Mouse (Mus musculus) limb, embryonic 13.5 days (tissue): ENCODE measurements around the gene Il22. TPM values are rescaled to one million over a fixed set of nuclear protein-coding genes. Genes with fewer than 3 reads are reported as not detected.
"Not testable (repeated sequence)": the region's sequence is repeated elsewhere in the genome, so short reads cannot be mapped to it uniquely, and the experiment has no call there.

ENCODE experiments used
- ATAC-seq: fragments of 200-750 bp; cut with Nextera tagmentation; 2 replicates; pipeline ENCODE4 v1.8.0; 2017; ENCODE audit warnings: low read depth, moderate number of reproducible peaks, moderate TSS enrichment; ENCODE audit not compliant: low FRiP score
- H3K27ac ChIP-seq: fragments of 300-500 bp; sonication (generic); 2 replicates; pipeline ENCODE4 v1.5.1; 2015; ENCODE audit warnings: inconsistent platforms, mild to moderate bottlenecking, moderate library complexity
- H3K27me3 ChIP-seq: fragments of 300-500 bp; sonication (generic); 2 replicates; pipeline ENCODE4 v1.6.1; 2015; ENCODE audit warnings: mild to moderate bottlenecking, inconsistent platforms
- H3K36me3 ChIP-seq: fragments of 300-500 bp; sonication (generic); 2 replicates; pipeline ENCODE4 v1.6.1; 2015; ENCODE audit warnings: inconsistent platforms, mild to moderate bottlenecking, moderate library complexity
- H3K4me1 ChIP-seq: fragments of 300-500 bp; sonication (generic); 2 replicates; pipeline ENCODE4 v1.6.1; 2015; ENCODE audit warnings: inconsistent platforms
- H3K4me2 ChIP-seq: fragments of 300-500 bp; sonication (generic); replicated peaks from 2 replicates; pipeline ENCODE4 v1.6.1; 2015; ENCODE audit warnings: inconsistent platforms, mild to moderate bottlenecking, moderate library complexity
- H3K4me3 ChIP-seq: fragments of 300-500 bp; sonication (generic); 2 replicates; pipeline ENCODE4 v1.5.1; 2015; ENCODE audit warnings: moderate library complexity, mild to moderate bottlenecking, inconsistent platforms
- H3K9ac ChIP-seq: fragments of 300-500 bp; sonication (generic); 2 replicates; pipeline ENCODE4 v1.6.1; 2015; ENCODE audit warnings: mild to moderate bottlenecking, inconsistent platforms
- H3K9me3 ChIP-seq: fragments of 300-500 bp; sonication (generic); 2 replicates; pipeline ENCODE4 v1.6.1; 2016; ENCODE audit warnings: inconsistent platforms
- WGBS: fragments of 180-500 bp; shearing (Covaris S2); methylation state at CpG from one replicate; pipeline ENCODE4 v1.1.7; 2015; 5-methylcytosine and 5-hydroxymethylcytosine counted together
- polyA plus RNA-seq: library from polyadenylated mRNA; unstranded; fragments of >200 nt; fragmentation: Nextera tagmentation; extraction: Ambion mirVana; gene quantifications from 2 replicates; pipeline ENCODE4 v1.2.1, GENCODE M21; 2015

The Il22 gene
- polyA plus RNA-seq, result not detected in 2 replicates

GRCm38 (mm10) chr10:118204642-118205041 is at the start of gene Il22:
TSS of gene Il22 (plus strand) at chr10:118204942.
- H3K9ac ChIP-seq, result no peak within 1 kb of the TSS
- no peak within 1 kb of the TSS for H3K4me3 ChIP-seq
- no peak within 1 kb of the TSS for H3K27ac ChIP-seq
- H3K27me3 ChIP-seq, result no peaks in the 10 kb centered on the region
- H3K4me1 ChIP-seq, result no peaks in the 10 kb centered on the region
- no peak within 1 kb of the TSS for H3K4me2 ChIP-seq
- no peaks in the 10 kb centered on the region for H3K9me3 ChIP-seq
- WGBS, result 97% methylated on average over 4 of the region's 4 CpGs
- ATAC-seq, result no peak
- H3K36me3 ChIP-seq, result no peaks in the 10 kb centered on the region

GRCm38 (mm10) chr10:118155932-118156331 is 48.8 kb upstream of the Il22 start:
- Histone ChIP-seq H3K27ac (no peak overlapping the region), H3K4me1 (no peaks in the 10 kb centered on the region), H3K36me3 (peaks cover 68% of the 10 kb centered on the region), H3K27me3 (no peaks in the 10 kb centered on the region), H3K4me2 (no peak overlapping the region), H3K9me3 (no peaks in the 10 kb centered on the region), H3K4me3 (no peak overlapping the region), H3K9ac (no peak overlapping the region)
- ATAC-seq, result no peak

- no peaks in the 10 kb centered on the region for H3K9me3 ChIP-seq
- no peak overlapping the region for H3K27ac ChIP-seq
- WGBS, result 91% methylated on average over 2 of the region's 2 CpGs
- no peak overlapping the region for H3K4me2 ChIP-seq
- no peak for ATAC-seq
- peaks cover 79% of the 10 kb centered on the region for H3K36me3 ChIP-seq
- no peak overlapping the region for H3K4me3 ChIP-seq
- no peaks in the 10 kb centered on the region for H3K27me3 ChIP-seq
- H3K4me1 ChIP-seq, result no peaks in the 10 kb centered on the region
- H3K9ac ChIP-seq, result no peak overlapping the region
These were observed 43.6 kb upstream of the Il22 start for GRCm38 (mm10) chr10:118161131-118161530.

- Histone ChIP-seq H3K4me3 (no peak overlapping the region), H3K36me3 (peaks cover 46% of the 10 kb centered on the region), H3K4me2 (no peak overlapping the region), H3K27me3 (no peaks in the 10 kb centered on the region), H3K9ac (no peak overlapping the region), H3K27ac (no peak overlapping the region), H3K9me3 (no peaks in the 10 kb centered on the region), H3K4me1 (no peaks in the 10 kb centered on the region)
- WGBS, result 64% methylated on average over 12 of the region's 12 CpGs
- ATAC-seq, result no peak
These were observed 35.5 kb upstream of the Il22 start for GRCm38 (mm10) chr10:118169212-118169611.

- no peaks in the 10 kb centered on the region for H3K4me1 ChIP-seq
- no peak overlapping the region for H3K9ac ChIP-seq
- 67% methylated on average over 8 of the region's 8 CpGs for WGBS
- no peak for ATAC-seq
- H3K36me3 ChIP-seq, result peaks cover 17% of the 10 kb centered on the region
- H3K27ac ChIP-seq, result no peak overlapping the region
- H3K4me3 ChIP-seq, result no peak overlapping the region
- no peaks in the 10 kb centered on the region for H3K9me3 ChIP-seq
- H3K27me3 ChIP-seq, result no peaks in the 10 kb centered on the region
- H3K4me2 ChIP-seq, result no peak overlapping the region
These were observed 32.3 kb upstream of the Il22 start for GRCm38 (mm10) chr10:118172416-118172815.

- Histone ChIP-seq H3K9ac (no peak overlapping the region), H3K4me3 (no peak overlapping the region), H3K27ac (no peak overlapping the region), H3K4me1 (no peaks in the 10 kb centered on the region), H3K27me3 (no peaks in the 10 kb centered on the region), H3K9me3 (no peaks in the 10 kb centered on the region), H3K4me2 (no peak overlapping the region), H3K36me3 (peaks cover 13% of the 10 kb centered on the region)
- WGBS, result 89% methylated on average over 3 of the region's 3 CpGs
- ATAC-seq, result no peak
These were observed 31.9 kb upstream of the Il22 start for GRCm38 (mm10) chr10:118172876-118173275.

- H3K9ac ChIP-seq, ATAC-seq: not testable (repeated sequence)
- 82% methylated on average over 4 of the region's 4 CpGs for WGBS
These were observed 29.2 kb upstream of the Il22 start for GRCm38 (mm10) chr10:118175542-118175941.

GRCm38 (mm10) chr10:118178735-118179151 is 26.0 kb upstream of the Il22 start:
- Histone ChIP-seq H3K36me3 (no peaks in the 10 kb centered on the region), H3K9ac (no peak overlapping the region), H3K4me1 (no peaks in the 10 kb centered on the region), H3K27me3 (no peaks in the 10 kb centered on the region), H3K4me3 (no peak overlapping the region), H3K4me2 (no peak overlapping the region), H3K27ac (no peak overlapping the region), H3K9me3 (no peaks in the 10 kb centered on the region)
- WGBS, result 83% methylated on average over 10 of the region's 10 CpGs
- no peak for ATAC-seq

More at GRCm38 (mm10) chr10:118175542-118175941, 29.2 kb upstream of the Il22 start:
- H3K4me1 ChIP-seq, H3K27ac ChIP-seq, H3K27me3 ChIP-seq, H3K4me2 ChIP-seq, H3K4me3 ChIP-seq, H3K9me3 ChIP-seq, H3K36me3 ChIP-seq: not testable (repeated sequence)

- Histone ChIP-seq H3K9ac (no peak overlapping the region), H3K27ac (no peak overlapping the region), H3K27me3 (no peaks in the 10 kb centered on the region), H3K36me3 (no peaks in the 10 kb centered on the region), H3K4me3 (no peak overlapping the region), H3K4me1 (no peaks in the 10 kb centered on the region), H3K9me3 (no peaks in the 10 kb centered on the region), H3K4me2 (no peak overlapping the region)
- 88% methylated on average over 11 of the region's 11 CpGs for WGBS
- ATAC-seq, result no peak
These were observed 25.5 kb upstream of the Il22 start for GRCm38 (mm10) chr10:118179265-118179664.

GRCm38 (mm10) chr10:118195150-118195549 is 9.6 kb upstream of the Il22 start:
- H3K9ac ChIP-seq, ATAC-seq, H3K27me3 ChIP-seq, H3K4me1 ChIP-seq, H3K4me3 ChIP-seq, H3K4me2 ChIP-seq, H3K36me3 ChIP-seq, H3K9me3 ChIP-seq, H3K27ac ChIP-seq: not testable (repeated sequence)
- WGBS, result 29% methylated on average over 3 of the region's 3 CpGs

- not testable (repeated sequence) for H3K4me3 ChIP-seq, H3K36me3 ChIP-seq, H3K9ac ChIP-seq, H3K9me3 ChIP-seq, H3K4me2 ChIP-seq, ATAC-seq, H3K4me1 ChIP-seq, H3K27me3 ChIP-seq, H3K27ac ChIP-seq
- 81% methylated on average over 2 of the region's 4 CpGs for WGBS
These were observed 11.1 kb downstream of the Il22 start for GRCm38 (mm10) chr10:118215719-118216393.

- not testable (repeated sequence) for H3K36me3 ChIP-seq, ATAC-seq, H3K27ac ChIP-seq, H3K9ac ChIP-seq, H3K4me3 ChIP-seq, H3K9me3 ChIP-seq, H3K4me1 ChIP-seq, H3K27me3 ChIP-seq, H3K4me2 ChIP-seq
- 100% methylated on average over 1 of the region's 2 CpGs for WGBS
These were observed 22.9 kb downstream of the Il22 start for GRCm38 (mm10) chr10:118227629-118228028.

GRCm38 (mm10) chr10:118232607-118233006 is 27.9 kb downstream of the Il22 start:
- not testable (repeated sequence) for H3K27me3 ChIP-seq, ATAC-seq, H3K4me1 ChIP-seq, H3K36me3 ChIP-seq, H3K9ac ChIP-seq, H3K27ac ChIP-seq, H3K9me3 ChIP-seq, H3K4me2 ChIP-seq, H3K4me3 ChIP-seq
- no CpG with 5 or more reads among the region's 5 CpGs for WGBS
